7 mouse cellular contexts compared by ENCODE assay signal in the genomic region with DNA sequence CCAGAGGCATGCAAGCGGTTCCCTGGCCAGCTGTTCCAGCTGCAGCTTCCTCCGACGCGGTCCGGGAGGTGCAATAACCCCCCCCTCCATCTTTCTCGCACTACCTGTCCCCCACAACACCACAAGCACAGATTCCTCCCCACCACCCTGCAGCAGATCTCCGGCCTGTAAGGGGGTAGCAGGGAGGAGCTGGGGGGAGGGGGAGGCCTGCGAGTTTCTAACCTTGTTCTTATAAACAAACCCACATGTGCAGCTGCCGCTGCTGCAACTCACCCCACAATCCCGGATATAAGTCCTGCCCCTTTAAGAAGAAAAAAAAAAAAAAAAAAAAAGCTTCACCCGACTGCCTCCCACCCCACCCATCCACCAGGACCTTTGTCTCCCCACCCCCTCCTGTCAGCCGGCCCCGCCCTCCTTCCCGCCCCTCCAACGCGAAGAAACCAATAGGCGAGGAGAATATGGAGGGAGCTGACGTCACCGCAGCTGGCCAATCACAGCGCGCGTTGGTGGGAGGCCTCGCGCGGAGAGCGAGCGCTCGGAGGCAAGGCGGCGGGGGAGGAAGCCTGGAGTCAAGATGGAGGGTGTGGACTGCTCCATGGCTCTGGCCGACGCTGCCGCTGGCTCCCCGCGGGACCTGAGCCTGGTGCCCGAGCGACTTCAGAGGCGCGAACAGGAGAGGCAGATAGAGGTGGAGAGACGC. TPM values are rescaled to one million over a fixed set of nuclear protein-coding genes. Genes with fewer than 3 reads are reported as not detected.
A peak's percentile ranks its signal among the peaks of the same experiment; 100 is the strongest.
DNase-seq lines count a peak whose midpoint lies in the region; ATAC-seq lines count a peak whose summit lies in the region.

A gene (plus strand): TSS at position 569 of the 700 bp plus-strand sequence.

- H3K9ac ChIP-seq in embryonic facial prominence, embryonic 11.5 days (replicated peaks; ENCODE audit: low read length) = peak within 1 kb of the TSS; percentile 93
- peak within 1 kb of the TSS; percentile 89 for H3K9ac ChIP-seq in midbrain, embryonic 13.5 days (replicated peaks)

- peak within 1 kb of the TSS; percentile 95 for H3K27ac ChIP-seq in embryonic facial prominence, embryonic 11.5 days (replicated peaks; ENCODE audit: low read depth, low read length)
- H3K27ac ChIP-seq in limb, embryonic 10.5 days = peak within 1 kb of the TSS; percentile 95
- H3K27ac ChIP-seq in midbrain, embryonic 13.5 days = peak within 1 kb of the TSS; percentile 97

- ATAC-seq in embryonic facial prominence, embryonic 11.5 days (replicated peaks; ENCODE audit: insufficient number of reproducible peaks, low FRiP score, low TSS enrichment, low read depth) = peak; percentile 84
- ATAC-seq in granulocyte monocyte progenitor cell, adult 5-6 weeks (replicated peaks; ENCODE audit: poor library complexity, severe bottlenecking) = peak; percentile 89
- ATAC-seq in midbrain, embryonic 13.5 days = peak; percentile 92

- 0% methylated on average over 38 of the region's 40 CpGs for WGBS in embryonic facial prominence, embryonic 11.5 days
- WGBS in limb, embryonic 10.5 days = under 1% methylated on average over 40 of the region's 40 CpGs
- under 1% methylated on average over 40 of the region's 40 CpGs for WGBS in midbrain, embryonic 13.5 days

- DNase-seq in adrenal gland, postnatal 14 days = peak; percentile 98
- peak; percentile 98 for DNase-seq in embryonic facial prominence, embryonic 11.5 days (ENCODE audit: low spot score)
- peak; percentile 96 for DNase-seq in kidney, adult 11 months
- DNase-seq in limb, embryonic 10.5 days (ENCODE audit: low spot score) = peak; percentile 99
- DNase-seq in spleen, adult 12 weeks (ENCODE audit: low spot score) = peak; percentile 92

- peaks cover 4% of the 10 kb centered on the region for H3K4me1 ChIP-seq in embryonic facial prominence, embryonic 11.5 days (ENCODE audit: control insufficient read depth, insufficient read depth, low read length)
- H3K4me1 ChIP-seq in limb, embryonic 10.5 days = peaks cover 43% of the 10 kb centered on the region
- peaks cover 49% of the 10 kb centered on the region for H3K4me1 ChIP-seq in midbrain, embryonic 13.5 days (replicated peaks)

- H3K4me3 ChIP-seq in embryonic facial prominence, embryonic 11.5 days (ENCODE audit: low read depth, low read length) = peak within 1 kb of the TSS; percentile 93
- peak within 1 kb of the TSS; percentile 87 for H3K4me3 ChIP-seq in limb, embryonic 10.5 days
- H3K4me3 ChIP-seq in midbrain, embryonic 13.5 days (replicated peaks) = peak within 1 kb of the TSS; percentile 73

- H3K9me3 ChIP-seq in embryonic facial prominence, embryonic 11.5 days (replicated peaks; ENCODE audit: control insufficient read depth, low read length) = no peaks in the 10 kb centered on the region
- no peaks in the 10 kb centered on the region for H3K9me3 ChIP-seq in limb, embryonic 10.5 days (replicated peaks)
- no peaks in the 10 kb centered on the region for H3K9me3 ChIP-seq in midbrain, embryonic 13.5 days

- no peaks in the 10 kb centered on the region for H3K36me3 ChIP-seq in embryonic facial prominence, embryonic 11.5 days (replicated peaks; ENCODE audit: control insufficient read depth, insufficient read depth, low read depth, low read length)
- peaks cover 21% of the 10 kb centered on the region for H3K36me3 ChIP-seq in limb, embryonic 10.5 days
- peaks cover 4% of the 10 kb centered on the region for H3K36me3 ChIP-seq in midbrain, embryonic 13.5 days

- H3K27me3 ChIP-seq in embryonic facial prominence, embryonic 11.5 days (ENCODE audit: control insufficient read depth, insufficient read depth, low read length) = no peaks in the 10 kb centered on the region
- H3K27me3 ChIP-seq in limb, embryonic 10.5 days (ENCODE audit: low read depth, poor library complexity, severe bottlenecking) = no peaks in the 10 kb centered on the region
- H3K27me3 ChIP-seq in midbrain, embryonic 13.5 days = no peaks in the 10 kb centered on the region

- peak within 1 kb of the TSS; percentile 97 for H3K4me2 ChIP-seq in embryonic facial prominence, embryonic 11.5 days (ENCODE audit: low read depth, low read length)
- H3K4me2 ChIP-seq in midbrain, embryonic 13.5 days (replicated peaks) = peak within 1 kb of the TSS; percentile 98

RNA-seq across cellular contexts. Expression of the gene that starts here (rescaled TPM):
- 20.6 and 20.7 TPM in 2 replicates for total RNA-seq in adrenal gland, postnatal 14 days (2021)
- polyA plus RNA-seq in embryonic facial prominence, embryonic 11.5 days (2014; fragmentation: Nextera tagmentation; extraction: Ambion mirVana) = 73.7 and 78.8 TPM in 2 replicates
- 7.9 and 11.4 TPM in 2 replicates for total RNA-seq in granulocyte monocyte progenitor cell, adult 5-6 weeks (2014; fragmentation: Nextera tagmentation)
- 9.1 and 14.0 TPM in 2 replicates for total RNA-seq in granulocyte monocyte progenitor cell, adult 5-6 weeks (2017)
- polyA plus RNA-seq in limb, embryonic 10.5 days (2016; fragmentation: Nextera tagmentation; extraction: Ambion mirVana) = 62.1 and 66.3 TPM in 2 replicates
- 56.6 and 68.3 TPM in 2 replicates for polyA plus RNA-seq in midbrain, embryonic 13.5 days (2015; fragmentation: Nextera tagmentation; extraction: Ambion mirVana)

Comparison
In these comparisons a context has a peak if more than half of its experiments do, and no peak if none do; other contexts are left out.
1. Peak in every context shown above with its lines: DNase-seq, ATAC-seq, H3K4me3 ChIP-seq and H3K27ac ChIP-seq.